Mouse (Mus musculus) lung, adult 2 months (tissue): ENCODE results near the gene Rnf114.

ENCODE experiments used
- CTCF ChIP-seq: fragments of 200-500 bp; IDR thresholded peaks from 2 replicates; pipeline ENCODE4 v1.5.1; 2011; ENCODE audit warnings: mild to moderate bottlenecking, low read length, control low read depth; ENCODE audit not compliant: insufficient read depth
- POLR2A ChIP-seq: fragments of 200-500 bp; IDR thresholded peaks from 2 replicates; pipeline ENCODE4 v1.6.1; 2011; ENCODE audit warnings: low read depth, mild to moderate bottlenecking, control low read depth, low read length, borderline replicate concordance; ENCODE audit errors: extremely low read depth

- TF ChIP-seq CTCF (no peak), POLR2A (no peak)
Measured at GRCm38 (mm10) chr2:167533880-167534279, 41.4 kb downstream of the Rnf114 start.
